Mouse (Mus musculus) liver, embryonic 15.5 days (tissue): ENCODE data around the gene Cd83. TPM values are rescaled to one million over a fixed set of nuclear protein-coding genes. Genes with fewer than 3 reads are reported as not detected.

Experiments
- ATAC-seq: fragments of 200-750 bp; cut with Nextera tagmentation; 2 replicates; pipeline ENCODE4 v1.8.0; 2017; ENCODE audit warnings: moderate number of reproducible peaks, mild to moderate bottlenecking, moderate library complexity; ENCODE audit not compliant: insufficient read depth
- H3K27ac ChIP-seq: fragments of 300-500 bp; sonication (generic); replicated peaks from 2 replicates; pipeline ENCODE4 v1.5.1; 2015; ENCODE audit warnings: mild to moderate bottlenecking, inconsistent platforms
- H3K27me3 ChIP-seq: fragments of 300-500 bp; sonication (generic); 2 replicates; pipeline ENCODE4 v1.6.1; 2015; ENCODE audit warnings: mild to moderate bottlenecking, inconsistent platforms
- H3K36me3 ChIP-seq: fragments of 300-500 bp; sonication (generic); replicated peaks from 2 replicates; pipeline ENCODE4 v1.6.1; 2015; ENCODE audit warnings: moderate library complexity, mild to moderate bottlenecking, inconsistent platforms
- H3K4me1 ChIP-seq: fragments of 300-500 bp; sonication (generic); replicated peaks from 2 replicates; pipeline ENCODE4 v1.6.1; 2015; ENCODE audit warnings: inconsistent platforms
- H3K4me2 ChIP-seq: fragments of 300-500 bp; sonication (generic); 2 replicates; pipeline ENCODE4 v1.6.1; 2015; ENCODE audit warnings: moderate library complexity, mild to moderate bottlenecking, inconsistent platforms
- H3K4me3 ChIP-seq: fragments of 300-500 bp; sonication (generic); replicated peaks from 2 replicates; pipeline ENCODE4 v1.5.1; 2015; ENCODE audit warnings: mild to moderate bottlenecking, inconsistent platforms
- H3K9ac ChIP-seq: fragments of 300-500 bp; sonication (generic); 2 replicates; pipeline ENCODE4 v1.6.1; 2015; ENCODE audit warnings: moderate library complexity, mild to moderate bottlenecking, inconsistent platforms
- H3K9me3 ChIP-seq: fragments of 300-500 bp; sonication (generic); replicated peaks from 2 replicates; pipeline ENCODE4 v1.6.1; 2016; ENCODE audit warnings: inconsistent platforms
- WGBS: fragments of 180-500 bp; shearing (Covaris S2); methylation state at CpG from one replicate; pipeline ENCODE4 v1.1.7; 2015; ENCODE audit warnings: mixed read lengths; ENCODE audit not compliant: insufficient replicate concordance; 5-methylcytosine and 5-hydroxymethylcytosine counted together
- polyA plus RNA-seq: library from polyadenylated mRNA; unstranded; fragments of >200 nt; fragmentation: Nextera tagmentation; extraction: Ambion mirVana; gene quantifications from 2 replicates; pipeline ENCODE4 v1.2.1, GENCODE M21; 2015

Cd83 gene
- polyA plus RNA-seq, 1 experiment from 2014 or later = 1.0 TPM

- H3K4me1 ChIP-seq = no peaks in the 10 kb centered on the region
- H3K36me3 ChIP-seq = no peaks in the 10 kb centered on the region
- no peak overlapping the region for H3K4me3 ChIP-seq
- H3K27ac ChIP-seq = no peak overlapping the region
- H3K4me2 ChIP-seq = no peak overlapping the region
- no peaks in the 10 kb centered on the region for H3K9me3 ChIP-seq
- no peak for ATAC-seq
- no peak overlapping the region for H3K9ac ChIP-seq
- 67% methylated on average over 8 of the region's 8 CpGs for WGBS
- H3K27me3 ChIP-seq = no peaks in the 10 kb centered on the region
Observed at GRCm38 (mm10) chr13:43813431-43813830, 28.9 kb downstream of the Cd83 start.

- Histone ChIP-seq H3K4me3 (no peak overlapping the region), H3K4me2 (no peak overlapping the region), H3K9me3 (no peaks in the 10 kb centered on the region), H3K27me3 (no peaks in the 10 kb centered on the region), H3K4me1 (no peaks in the 10 kb centered on the region), H3K36me3 (no peaks in the 10 kb centered on the region), H3K27ac (no peak overlapping the region), H3K9ac (no peak overlapping the region)
- WGBS = 50% methylated on average over 3 of the region's 3 CpGs
- no peak for ATAC-seq
Observed at GRCm38 (mm10) chr13:43817461-43817860, 32.9 kb downstream of the Cd83 start.

GRCm38 (mm10) chr13:43818307-43819019 lies 33.9 kb downstream of the Cd83 start:
- ATAC-seq = no peak
- H3K27me3 ChIP-seq = no peaks in the 10 kb centered on the region
- H3K4me2 ChIP-seq = no peak overlapping the region
- no peaks in the 10 kb centered on the region for H3K36me3 ChIP-seq
- H3K9ac ChIP-seq = no peak overlapping the region
- H3K4me1 ChIP-seq = no peaks in the 10 kb centered on the region
- H3K9me3 ChIP-seq = no peaks in the 10 kb centered on the region
- H3K4me3 ChIP-seq = no peak overlapping the region
- 53% methylated on average over 7 of the region's 7 CpGs for WGBS
- H3K27ac ChIP-seq = no peak overlapping the region

- Histone ChIP-seq H3K4me3 (no peak overlapping the region), H3K9me3 (no peaks in the 10 kb centered on the region), H3K27ac (no peak overlapping the region), H3K4me1 (no peaks in the 10 kb centered on the region), H3K36me3 (no peaks in the 10 kb centered on the region), H3K9ac (no peak overlapping the region), H3K4me2 (no peak overlapping the region), H3K27me3 (no peaks in the 10 kb centered on the region)
- ATAC-seq = no peak
- WGBS = 65% methylated on average over 6 of the region's 6 CpGs
Observed at GRCm38 (mm10) chr13:43819020-43819310, 34.4 kb downstream of the Cd83 start.

- Histone ChIP-seq H3K9ac (no peak overlapping the region), H3K4me1 (no peaks in the 10 kb centered on the region), H3K9me3 (no peaks in the 10 kb centered on the region), H3K4me2 (no peak overlapping the region), H3K4me3 (no peak overlapping the region), H3K27ac (no peak overlapping the region), H3K27me3 (no peaks in the 10 kb centered on the region), H3K36me3 (no peaks in the 10 kb centered on the region)
- no peak for ATAC-seq
- 64% methylated on average over 8 of the region's 8 CpGs for WGBS
Observed at GRCm38 (mm10) chr13:43820071-43820470, 35.5 kb downstream of the Cd83 start.

GRCm38 (mm10) chr13:43822306-43822705 lies 37.7 kb downstream of the Cd83 start:
- 56% methylated on average over 4 of the region's 4 CpGs for WGBS
- H3K36me3 ChIP-seq = no peaks in the 10 kb centered on the region
- no peak overlapping the region for H3K4me2 ChIP-seq
- no peak overlapping the region for H3K27ac ChIP-seq
- no peak overlapping the region for H3K4me3 ChIP-seq
- no peak for ATAC-seq
- H3K9ac ChIP-seq = no peak overlapping the region
- H3K27me3 ChIP-seq = no peaks in the 10 kb centered on the region
- H3K4me1 ChIP-seq = no peaks in the 10 kb centered on the region
- no peaks in the 10 kb centered on the region for H3K9me3 ChIP-seq

- Histone ChIP-seq H3K4me3 (no peak overlapping the region), H3K27me3 (no peaks in the 10 kb centered on the region), H3K27ac (no peak overlapping the region), H3K4me1 (no peaks in the 10 kb centered on the region), H3K36me3 (no peaks in the 10 kb centered on the region), H3K4me2 (no peak overlapping the region), H3K9ac (no peak overlapping the region), H3K9me3 (no peaks in the 10 kb centered on the region)
- ATAC-seq = no peak
- 41% methylated on average over 5 of the region's 5 CpGs for WGBS
Observed at GRCm38 (mm10) chr13:43828648-43829047, 44.1 kb downstream of the Cd83 start.

- no peak overlapping the region for H3K27ac ChIP-seq
Observed at GRCm38 (mm10) chr13:43830892-43831673, 46.5 kb downstream of the Cd83 start.

GRCm38 (mm10) chr13:43832731-43833130 lies 48.2 kb downstream of the Cd83 start:
- Histone ChIP-seq H3K27ac (no peak overlapping the region), H3K4me1 (no peaks in the 10 kb centered on the region), H3K9ac (no peak overlapping the region), H3K27me3 (no peaks in the 10 kb centered on the region), H3K9me3 (no peaks in the 10 kb centered on the region), H3K4me2 (no peak overlapping the region), H3K4me3 (no peak overlapping the region), H3K36me3 (no peaks in the 10 kb centered on the region)
- 55% methylated on average over 7 of the region's 7 CpGs for WGBS
- no peak for ATAC-seq

More at GRCm38 (mm10) chr13:43830892-43831673, 46.5 kb downstream of the Cd83 start:
- Histone ChIP-seq H3K9ac (no peak overlapping the region), H3K9me3 (no peaks in the 10 kb centered on the region), H3K27me3 (no peaks in the 10 kb centered on the region), H3K4me2 (no peak overlapping the region), H3K4me1 (no peaks in the 10 kb centered on the region), H3K4me3 (no peak overlapping the region), H3K36me3 (no peaks in the 10 kb centered on the region)
- no peak for ATAC-seq
- 63% methylated on average over 8 of the region's 8 CpGs for WGBS

- Histone ChIP-seq H3K9ac (no peak overlapping the region), H3K4me2 (no peak overlapping the region), H3K9me3 (no peaks in the 10 kb centered on the region), H3K27me3 (no peaks in the 10 kb centered on the region), H3K4me1 (no peaks in the 10 kb centered on the region), H3K4me3 (no peak overlapping the region), H3K36me3 (no peaks in the 10 kb centered on the region), H3K27ac (no peak overlapping the region)
- 28% methylated on average over 8 of the region's 8 CpGs for WGBS
- no peak for ATAC-seq
Observed at GRCm38 (mm10) chr13:43836376-43836775, 51.8 kb downstream of the Cd83 start.

- Histone ChIP-seq H3K4me3 (no peak overlapping the region), H3K9me3 (no peaks in the 10 kb centered on the region), H3K27me3 (no peaks in the 10 kb centered on the region), H3K27ac (no peak overlapping the region), H3K4me1 (no peaks in the 10 kb centered on the region), H3K4me2 (no peak overlapping the region), H3K9ac (no peak overlapping the region), H3K36me3 (no peaks in the 10 kb centered on the region)
- 52% methylated on average over 4 of the region's 4 CpGs for WGBS
- ATAC-seq = no peak
Observed at GRCm38 (mm10) chr13:43837812-43838211, 53.2 kb downstream of the Cd83 start.
